Mouse (Mus musculus) erythroid progenitor cell, adult 5-6 weeks (primary cell): ENCODE measurements around the gene Slc39a9. TPM values are rescaled to one million over a fixed set of nuclear protein-coding genes. Genes with fewer than 3 reads are reported as not detected.

ENCODE experiments used
- ATAC-seq: replicated peaks from 2 replicates; pipeline ENCODE4 v1.8.0; 2016; ENCODE audit warnings: moderate number of reproducible peaks, mild to moderate bottlenecking, moderate TSS enrichment, inconsistent platforms; ENCODE audit not compliant: poor library complexity, low FRiP score, severe bottlenecking
- total RNA-seq, 2 experiments: library from RNA; stranded (forward) in 1 of 2; stranded (reverse) in 1 of 2; fragments of 150-400 nt in 1 of 2; fragments of 186-747, 209-891 nt in 1 of 2; gene quantifications; 2 replicates each; pipeline versions ENCODE4 v1.2.3 to v1.2.4; 2015 to 2017; ENCODE audit warnings: low replicate concordance in 2 of 2

The Slc39a9 gene
- 20.1 and 22.0 TPM in 2 replicates for total RNA-seq (2015; ENCODE audit: low replicate concordance)
- 11.2 and 20.5 TPM in 2 replicates for total RNA-seq (2017; ENCODE audit: low replicate concordance)

DNA sequence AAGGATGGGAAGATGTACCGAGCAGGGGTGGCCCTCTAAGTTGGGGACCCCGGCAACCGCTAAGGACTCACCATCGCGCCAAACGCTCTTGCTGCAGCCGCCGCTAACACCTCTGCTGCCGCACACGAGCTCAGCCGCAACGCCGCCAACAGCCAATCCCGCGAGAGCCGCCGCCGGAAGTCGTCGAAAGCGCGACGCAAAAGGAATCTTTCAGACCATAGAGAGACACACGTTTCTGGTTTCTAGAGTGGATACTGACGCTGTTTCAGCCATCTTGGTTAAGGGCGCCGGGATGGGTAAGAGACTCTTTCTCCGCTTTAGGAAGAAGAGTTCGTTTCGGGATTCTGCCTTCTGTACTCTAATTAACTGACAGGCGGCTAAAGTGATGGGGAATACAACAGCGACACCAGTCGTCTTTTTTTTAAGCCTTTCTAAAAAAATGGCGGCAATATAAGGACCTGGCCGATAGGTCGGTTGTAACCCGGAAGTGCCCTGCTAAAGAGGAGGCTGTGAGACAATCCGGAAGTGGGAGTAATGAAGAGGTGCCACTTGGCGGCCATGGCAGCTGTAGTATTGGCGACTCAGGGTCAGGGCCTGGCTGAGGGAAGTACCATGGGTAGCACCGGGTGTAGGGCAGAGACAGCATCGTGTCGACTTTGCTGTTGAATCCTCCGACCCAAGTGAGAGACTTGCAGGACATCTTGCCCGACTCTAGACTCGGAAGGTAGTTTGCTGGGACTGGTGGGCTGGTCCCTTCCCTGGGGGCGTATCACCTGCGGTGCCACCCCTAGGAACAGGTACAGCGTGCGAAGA is at the start of gene Slc39a9, which contains the start of gene Erh:
Slc39a9 (plus strand) TSS at position 191 of the 813 bp plus-strand sequence.
Erh (minus strand) TSS at position 649 of the 813 bp plus-strand sequence.
- ATAC-seq = peak; percentile 95

GRCm38 (mm10) chr12:80594141-80594540 is 49.5 kb upstream of the Slc39a9 start:
- peak; percentile 81 for ATAC-seq

DNA sequence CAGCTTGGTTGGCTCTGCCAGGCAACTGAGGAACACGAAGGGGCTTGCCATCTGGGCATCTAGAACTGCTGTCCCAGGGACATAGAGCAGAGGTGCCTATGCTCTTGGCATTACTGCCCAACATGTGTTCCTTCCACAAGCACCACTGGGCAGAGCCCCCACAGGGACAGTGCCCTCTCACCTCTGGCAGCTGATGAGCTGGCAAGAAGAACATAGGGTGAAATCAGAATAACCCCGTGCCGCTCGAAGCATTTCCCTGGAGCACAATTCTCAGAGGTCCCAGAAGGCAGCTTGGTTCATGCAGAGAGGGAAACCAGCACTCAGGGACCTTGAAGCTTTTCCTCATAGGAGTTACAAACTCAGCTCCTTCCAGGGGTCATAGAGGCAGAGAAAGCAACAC is 48.9 kb upstream of the Slc39a9 start:
- no peak for ATAC-seq

DNA sequence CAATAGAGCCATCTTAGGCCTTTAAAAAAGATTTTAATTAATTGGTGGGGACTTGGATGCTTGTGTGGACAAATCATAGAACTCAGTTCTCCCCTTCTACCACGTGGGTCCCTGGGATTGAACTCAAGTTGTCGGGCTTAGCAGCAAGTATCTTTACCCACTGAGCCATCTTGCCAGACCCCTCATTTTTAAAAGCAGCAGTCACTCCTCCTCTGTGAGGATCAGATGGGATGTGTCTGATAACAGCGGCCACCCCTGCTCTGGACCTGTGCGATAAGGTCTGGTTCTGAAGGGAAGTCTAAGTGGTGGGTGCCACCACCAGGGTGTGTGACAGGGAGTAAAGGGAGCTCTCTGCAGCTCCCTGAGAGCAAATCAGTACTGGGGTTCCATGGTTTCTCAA is 48.1 kb upstream of the Slc39a9 start:
- ATAC-seq = peak; percentile 75

GRCm38 (mm10) chr12:80595968-80596367 is 47.7 kb upstream of the Slc39a9 start:
- ATAC-seq = peak; percentile 31

DNA sequence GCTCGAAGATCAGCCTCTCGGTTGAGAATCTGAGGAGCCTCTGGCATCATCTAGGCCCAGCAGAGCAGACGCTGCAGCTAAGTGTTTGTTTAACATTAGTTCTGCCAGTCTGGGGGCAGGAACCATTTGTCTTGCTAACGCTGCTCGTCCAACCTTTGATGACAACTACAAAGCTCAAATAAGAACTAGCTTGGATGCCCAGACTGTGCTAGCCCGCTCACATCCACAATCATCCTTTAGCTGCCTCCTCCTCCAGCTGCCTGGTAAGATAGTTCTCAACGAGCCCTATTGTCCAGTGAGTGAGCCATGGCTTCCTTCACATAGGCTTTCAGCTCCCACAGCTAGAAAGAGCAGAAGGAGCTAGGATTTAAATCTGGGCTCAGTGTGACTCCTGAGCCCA is 45.4 kb upstream of the Slc39a9 start:
- ATAC-seq = no peak

DNA sequence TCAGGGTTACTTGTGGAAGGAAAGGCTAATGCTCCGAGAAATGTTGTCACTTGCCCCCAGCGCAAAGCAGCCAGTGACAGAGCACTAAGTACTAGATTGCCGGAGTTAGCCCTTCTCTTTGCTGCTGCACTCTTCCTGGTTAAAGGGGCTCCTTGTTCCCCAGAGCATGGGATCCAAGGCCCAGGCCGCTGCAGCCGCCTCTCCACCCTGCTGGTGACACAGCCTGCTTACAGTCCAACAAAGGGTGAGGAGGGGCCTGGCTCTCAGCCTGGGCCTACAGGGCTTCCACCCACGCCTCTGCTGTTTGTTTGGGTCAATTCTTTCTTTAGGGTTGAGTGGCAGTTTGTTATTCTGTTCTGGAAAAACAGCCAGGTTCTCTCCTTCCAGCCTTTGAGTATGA is 44.9 kb upstream of the Slc39a9 start:
- ATAC-seq = no peak

DNA sequence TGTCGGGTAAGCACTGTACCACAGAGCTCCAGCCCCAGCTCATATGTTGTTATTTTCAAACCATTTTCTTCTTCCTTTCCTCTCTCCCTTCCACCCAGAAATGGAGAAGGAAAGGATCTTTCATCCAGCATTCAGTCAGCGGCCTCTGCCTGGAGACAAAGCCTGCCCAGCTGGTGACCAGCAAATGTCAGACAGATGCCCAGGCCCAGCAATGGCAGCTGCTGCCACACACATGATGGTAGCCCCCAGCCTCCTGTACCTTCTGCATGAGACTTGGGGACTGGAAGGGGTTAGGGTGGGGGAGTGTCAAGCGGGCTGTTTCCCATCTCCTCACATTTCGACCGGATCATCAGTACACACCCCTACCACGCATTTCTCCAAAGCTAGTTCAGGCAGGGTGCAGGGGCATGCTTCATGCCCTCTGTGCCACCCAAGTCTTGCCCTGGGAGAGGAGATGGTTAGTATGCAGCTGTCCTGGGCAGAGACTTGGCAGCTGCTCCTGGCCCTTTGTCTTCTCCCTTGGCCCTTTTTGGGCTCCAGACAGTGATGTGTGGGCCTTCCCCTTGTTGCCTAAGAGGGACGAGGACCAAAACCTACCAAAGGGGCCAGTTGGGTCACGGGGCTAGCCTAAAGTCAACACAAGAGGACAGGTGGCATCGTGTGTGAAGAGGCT is 42.0 kb upstream of the Slc39a9 start:
- ATAC-seq = no peak

DNA sequence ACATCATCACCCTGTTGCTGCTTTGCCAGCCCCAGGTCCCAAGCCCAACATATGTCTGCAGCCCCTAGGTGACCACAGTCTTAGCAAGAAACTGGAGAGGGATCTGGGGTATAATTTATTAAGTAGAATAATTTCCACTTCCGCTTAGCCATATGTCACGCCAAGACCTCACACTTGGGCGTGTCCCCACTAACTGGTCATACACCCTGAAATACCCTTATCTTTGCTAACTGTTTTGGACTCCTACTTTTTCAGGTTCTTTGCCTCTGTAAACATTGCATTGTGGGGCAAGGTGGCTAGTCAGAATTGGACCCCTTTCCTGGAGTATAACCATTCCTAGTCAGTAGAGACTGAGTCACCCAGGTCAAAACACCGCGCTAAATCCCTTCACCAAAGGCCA is 41.3 kb upstream of the Slc39a9 start:
- ATAC-seq = peak; percentile 85

DNA sequence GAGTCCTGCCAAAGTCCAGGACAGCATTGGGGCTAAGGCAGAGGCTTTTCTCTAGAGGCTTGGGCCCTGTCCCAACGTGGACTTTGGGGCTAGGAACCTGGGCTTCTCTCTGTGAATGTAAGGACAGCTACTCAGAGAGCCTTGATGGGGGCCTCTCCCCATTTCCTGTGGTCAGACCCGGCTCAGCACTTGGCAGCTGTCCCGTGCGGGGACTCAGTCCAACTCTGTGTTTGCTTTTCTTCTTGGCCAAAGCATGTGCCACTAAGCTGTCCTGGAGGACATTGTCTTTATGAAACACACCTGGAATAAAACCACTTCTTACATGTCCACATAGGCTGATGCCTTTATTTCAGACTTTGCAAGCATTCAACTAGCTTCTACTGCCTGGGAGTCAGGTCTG is 40.1 kb upstream of the Slc39a9 start:
- ATAC-seq = no peak

GRCm38 (mm10) chr12:80604218-80604617 is 39.5 kb upstream of the Slc39a9 start:
- no peak for ATAC-seq

DNA sequence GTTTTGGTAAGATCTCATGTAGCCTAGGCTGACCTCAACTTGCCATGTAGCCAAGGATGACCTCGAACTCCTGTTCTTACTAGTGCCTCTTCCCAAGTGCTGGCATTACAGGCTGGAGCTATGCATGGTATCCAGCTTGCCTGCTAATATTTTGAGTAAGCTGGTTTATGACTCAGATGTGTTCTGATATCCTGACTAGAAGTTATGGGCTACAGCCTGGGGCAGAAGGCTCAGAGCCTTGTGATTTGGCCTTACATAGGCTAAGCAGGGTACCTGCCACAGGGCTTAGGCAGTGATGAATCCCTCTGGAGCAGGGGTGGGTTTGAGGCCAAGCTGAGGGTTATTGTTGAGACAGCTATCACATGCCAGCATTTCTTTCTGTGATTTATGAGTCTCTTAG is 35.1 kb upstream of the Slc39a9 start:
- ATAC-seq = no peak

GRCm38 (mm10) chr12:80609928-80610327 is 33.8 kb upstream of the Slc39a9 start:
- no peak for ATAC-seq

DNA sequence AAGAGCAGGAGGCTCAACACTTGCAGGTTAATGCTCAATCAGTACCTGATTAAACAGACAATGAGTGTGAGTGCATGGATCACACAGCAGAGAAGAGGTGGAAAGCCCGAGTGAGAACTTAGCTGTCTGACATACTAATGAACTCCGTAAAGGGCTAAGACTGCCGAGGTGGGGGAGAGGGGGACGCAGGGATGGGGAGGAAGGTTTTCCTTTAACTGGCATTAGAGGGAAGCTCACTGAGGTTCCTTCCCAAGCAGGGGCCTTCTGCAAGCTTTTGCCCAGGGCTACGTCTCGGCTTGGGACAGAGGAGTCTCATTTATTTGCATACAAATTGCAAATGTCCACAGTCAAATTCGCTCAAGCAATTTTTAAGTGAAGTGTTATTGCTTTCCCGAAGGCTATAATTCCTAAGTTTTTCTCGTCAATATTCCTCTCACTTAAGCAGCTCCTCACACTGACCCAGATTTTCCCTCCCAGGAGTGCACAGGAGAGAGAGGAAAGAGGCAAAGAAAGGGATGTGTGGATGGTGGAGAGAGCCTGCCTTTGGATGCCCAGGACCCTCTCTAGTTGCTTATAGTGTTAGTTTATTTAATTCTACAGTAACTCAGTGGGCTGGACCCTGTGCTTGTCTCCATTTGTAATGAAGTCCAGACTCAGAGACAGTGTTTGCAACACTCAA is 31.4 kb upstream of the Slc39a9 start:
- no peak for ATAC-seq

GRCm38 (mm10) chr12:80615371-80616257 is 28.1 kb upstream of the Slc39a9 start:
- ATAC-seq = no peak

DNA sequence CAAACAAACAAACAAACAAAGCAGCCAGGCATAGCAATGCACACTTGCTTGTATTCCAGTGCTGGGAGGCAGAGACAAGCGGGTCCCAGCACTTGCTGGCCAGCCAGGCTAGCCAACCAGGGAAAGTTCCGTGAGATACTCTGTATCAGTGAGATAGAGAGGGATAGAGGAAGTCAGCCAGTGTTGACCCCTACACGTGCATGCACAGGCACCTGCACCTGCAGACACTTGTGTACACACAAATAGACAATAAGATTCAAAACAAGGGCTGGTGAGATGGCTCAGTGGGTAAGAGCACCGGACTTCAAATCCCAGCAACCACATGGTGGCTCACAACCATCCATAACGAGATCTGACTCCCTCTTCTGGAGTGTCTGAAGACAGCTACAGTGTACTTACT is 23.2 kb upstream of the Slc39a9 start:
- ATAC-seq = no peak

DNA sequence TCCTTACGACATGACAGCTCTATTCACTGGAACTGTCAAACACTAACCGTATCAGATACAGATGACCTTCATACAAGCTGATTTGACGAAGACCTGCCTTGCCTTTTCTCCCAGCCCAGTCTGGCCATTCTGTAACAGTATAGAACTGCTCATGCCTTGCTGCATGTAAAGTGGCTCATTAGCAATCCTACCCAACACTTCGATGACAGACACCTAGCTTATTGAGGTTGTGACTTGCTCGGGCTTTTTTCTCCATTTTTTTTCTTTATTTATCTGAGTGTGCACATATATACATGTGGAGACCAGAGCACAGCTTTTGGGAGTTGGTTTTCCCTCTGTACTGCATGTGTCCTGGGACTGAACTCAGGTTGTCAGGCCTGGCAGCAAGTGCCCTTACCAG is 11.9 kb upstream of the Slc39a9 start:
- ATAC-seq = no peak

DNA sequence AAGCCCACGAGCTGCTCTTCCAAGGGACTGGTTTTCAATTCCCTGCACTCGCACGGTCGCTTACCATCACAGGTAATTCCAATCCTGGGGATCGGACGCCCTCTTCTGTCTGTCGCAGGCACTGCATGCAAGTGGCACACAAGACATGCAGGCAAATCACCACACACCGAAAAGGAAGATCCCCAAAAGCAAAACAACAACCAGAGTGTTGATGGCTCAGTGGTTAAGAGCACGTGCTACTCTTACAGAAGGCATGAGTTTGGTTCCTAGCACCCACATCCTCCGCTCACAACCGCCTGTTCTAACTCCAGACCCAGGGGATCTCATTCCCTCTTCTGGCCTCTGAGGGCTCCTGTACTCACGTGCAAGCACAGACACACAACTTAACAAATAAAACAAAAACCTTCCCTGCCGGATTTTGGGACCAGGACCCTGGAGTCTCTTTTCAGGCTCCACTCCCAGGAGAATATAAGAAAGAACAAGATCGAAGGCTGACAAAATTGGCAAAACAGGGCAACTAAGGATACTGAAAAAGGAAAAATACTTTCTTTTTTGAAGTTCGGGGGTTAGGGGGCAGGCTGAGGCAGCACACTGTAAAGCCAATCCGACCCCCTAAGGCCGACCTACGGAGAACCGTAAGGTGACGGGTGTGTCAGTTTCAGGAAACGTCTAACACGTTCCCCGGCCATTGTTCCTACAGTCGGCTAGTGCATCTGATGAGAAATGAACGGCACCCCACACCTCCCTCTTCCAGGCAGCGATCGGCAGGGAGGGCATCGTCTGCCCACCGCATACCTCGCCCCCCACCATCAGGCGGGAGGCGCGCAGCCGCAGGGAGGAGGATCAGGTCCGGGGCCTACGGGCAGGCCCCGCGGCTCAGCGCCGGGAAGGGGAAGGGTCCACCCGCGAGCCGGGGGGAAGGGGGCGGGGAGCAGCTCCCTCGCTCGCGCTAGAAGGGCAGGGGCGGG is 674 bp upstream of the Slc39a9 start:
- peak; percentile 40 for ATAC-seq

DNA sequence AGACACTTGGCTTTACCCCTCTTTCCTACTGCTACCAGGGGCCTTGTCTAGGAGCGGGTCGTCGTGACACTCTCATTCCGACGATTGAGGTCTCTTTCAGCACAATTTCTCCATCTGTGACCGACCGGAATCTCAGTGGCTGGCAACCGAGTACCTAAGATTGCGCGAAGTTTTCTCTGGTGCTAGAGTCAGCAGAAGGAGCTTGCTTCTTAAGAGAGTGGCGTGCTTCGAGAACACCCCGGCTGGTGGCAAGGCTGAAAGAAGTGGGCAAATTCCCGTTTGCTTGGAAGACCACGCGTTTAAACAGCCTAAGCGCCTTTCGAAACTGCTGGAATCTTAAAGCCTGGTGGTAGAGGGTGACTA is 804 bp downstream of the Slc39a9 start:
- ATAC-seq = no peak
